Mouse (Mus musculus) thymus, adult 2 months (tissue): ENCODE data around the gene Emc7.

Source experiments
- CTCF ChIP-seq: fragments of 200-500 bp; IDR thresholded peaks from 2 replicates; pipeline ENCODE4 v1.5.1; 2012; ENCODE audit warnings: mild to moderate bottlenecking, control low read depth, low read length, moderate library complexity, borderline replicate concordance; ENCODE audit not compliant: control insufficient read depth, poor library complexity, insufficient read depth; ENCODE audit errors: extremely low read depth
- POLR2A ChIP-seq: fragments of 200-500 bp; IDR thresholded peaks from 2 replicates; pipeline ENCODE4 v1.6.1; 2012; ENCODE audit warnings: mild to moderate bottlenecking, low read length, control low read depth, moderate library complexity; ENCODE audit not compliant: control insufficient read depth, poor library complexity, insufficient read depth; ENCODE audit errors: extremely low read depth

DNA sequence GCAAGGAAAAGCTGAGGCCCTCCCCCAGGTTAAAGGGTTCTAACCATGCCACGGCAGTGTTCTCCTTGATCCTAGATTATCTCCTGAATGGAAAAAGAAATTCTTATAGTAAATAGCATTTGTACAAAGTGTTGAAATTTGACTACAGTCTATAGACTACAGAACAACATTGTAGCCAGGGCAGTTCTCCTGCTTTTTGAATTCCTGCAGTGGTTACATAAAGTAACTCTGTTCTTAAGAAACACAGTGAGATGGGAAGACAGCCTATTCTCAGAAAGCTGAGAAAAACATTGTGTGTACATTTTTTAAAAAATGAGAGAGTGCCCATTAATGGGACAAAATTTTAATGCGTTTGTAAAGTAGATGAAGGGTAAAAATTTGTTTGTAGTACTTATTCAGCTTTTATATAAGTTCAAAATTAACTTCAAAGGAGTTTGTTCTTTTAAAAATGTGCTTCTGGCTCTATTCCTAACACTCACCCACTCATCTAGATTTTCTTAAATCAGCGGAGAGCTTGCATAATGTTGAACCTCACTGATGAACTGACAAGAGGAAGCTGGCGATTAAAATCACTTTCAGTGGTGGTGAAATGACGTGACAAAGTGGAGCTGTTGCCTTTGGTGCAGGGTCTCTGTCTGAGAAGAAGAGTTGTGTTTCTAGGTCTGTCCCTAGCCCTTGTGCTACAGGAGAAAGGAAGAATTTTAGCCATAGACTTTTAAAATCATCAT is 20.4 kb downstream of the Emc7 start:
- TF ChIP-seq CTCF (no peak), POLR2A (no peak)
